Mouse (Mus musculus) midbrain, embryonic 15.5 days (tissue): ENCODE results near the gene Cwc25. TPM values are rescaled to one million over a fixed set of nuclear protein-coding genes. Genes with fewer than 3 reads are reported as not detected.

ENCODE experiments used
- ATAC-seq: fragments of 200-750 bp; cut with Nextera tagmentation; replicated peaks from 2 replicates; pipeline ENCODE4 v1.8.0; 2017; ENCODE audit warnings: moderate TSS enrichment
- H3K27ac ChIP-seq: fragments of 300-500 bp; sonication (generic); 2 replicates; pipeline ENCODE4 v1.5.1; 2015; ENCODE audit warnings: mild to moderate bottlenecking, inconsistent platforms
- H3K27me3 ChIP-seq: fragments of 300-500 bp; sonication (generic); replicated peaks from 2 replicates; pipeline ENCODE4 v1.6.1; 2015; ENCODE audit warnings: inconsistent platforms
- H3K36me3 ChIP-seq: fragments of 300-500 bp; sonication (generic); replicated peaks from 2 replicates; pipeline ENCODE4 v1.6.1; 2015; ENCODE audit warnings: inconsistent platforms
- H3K4me1 ChIP-seq: fragments of 300-500 bp; sonication (generic); 2 replicates; pipeline ENCODE4 v1.6.1; 2015; ENCODE audit warnings: inconsistent platforms
- H3K4me2 ChIP-seq: fragments of 300-500 bp; sonication (generic); 2 replicates; pipeline ENCODE4 v1.6.1; 2015; ENCODE audit warnings: inconsistent platforms, mild to moderate bottlenecking, moderate library complexity
- H3K4me3 ChIP-seq: fragments of 300-500 bp; sonication (generic); 2 replicates; pipeline ENCODE4 v1.5.1; 2015; ENCODE audit warnings: mild to moderate bottlenecking, inconsistent platforms
- H3K9ac ChIP-seq: fragments of 300-500 bp; sonication (generic); 2 replicates; pipeline ENCODE4 v1.6.1; 2015; ENCODE audit warnings: mild to moderate bottlenecking, inconsistent platforms
- H3K9me3 ChIP-seq: fragments of 300-500 bp; sonication (generic); 2 replicates; pipeline ENCODE4 v1.6.1; 2016; ENCODE audit warnings: inconsistent platforms
- WGBS: fragments of 180-500 bp; shearing (Covaris S2); methylation state at CpG from one replicate; pipeline ENCODE4 v1.1.7; 2015; ENCODE audit warnings: mixed read lengths; 5-methylcytosine and 5-hydroxymethylcytosine counted together
- polyA plus RNA-seq: library from polyadenylated mRNA; unstranded; fragments of >200 nt; fragmentation: Nextera tagmentation; extraction: Ambion mirVana; gene quantifications from 2 replicates; pipeline ENCODE4 v1.2.1, GENCODE M21; 2015

The Cwc25 gene
- polyA plus RNA-seq, 1 experiment from 2014 or later: 17.6 TPM

GRCm38 (mm10) chr11:97779968-97780701 lies 13.8 kb upstream of the Cwc25 start:
- H3K27ac ChIP-seq: no peak overlapping the region
- 80% methylated on average over 2 of the region's 2 CpGs for WGBS
- 0 out of 2 replicates have a peak overlapping the region, but pooled peaks have one; percentile 55 for H3K4me3 ChIP-seq
- H3K4me1 ChIP-seq: peaks cover 29% of the 10 kb centered on the region
- H3K9me3 ChIP-seq: no peaks in the 10 kb centered on the region
- ATAC-seq: no peak
- no peaks in the 10 kb centered on the region for H3K27me3 ChIP-seq
- H3K4me2 ChIP-seq: peak overlapping the region; percentile 64
- peaks cover 39% of the 10 kb centered on the region for H3K36me3 ChIP-seq
- H3K9ac ChIP-seq: peak overlapping the region; percentile 13; the same call in 1 of the 2 replicates

GRCm38 (mm10) chr11:97778918-97779317 lies 12.6 kb upstream of the Cwc25 start:
- Histone ChIP-seq H3K4me3 (no peak overlapping the region), H3K27me3 (no peaks in the 10 kb centered on the region), H3K27ac (no peak overlapping the region), H3K9me3 (no peaks in the 10 kb centered on the region), H3K4me1 (peaks cover 29% of the 10 kb centered on the region), H3K9ac (no peak overlapping the region), H3K4me2 (no peak overlapping the region), H3K36me3 (peaks cover 39% of the 10 kb centered on the region)
- ATAC-seq: no peak
- WGBS: 91% methylated on average over 1 of the region's 1 CpGs

DNA sequence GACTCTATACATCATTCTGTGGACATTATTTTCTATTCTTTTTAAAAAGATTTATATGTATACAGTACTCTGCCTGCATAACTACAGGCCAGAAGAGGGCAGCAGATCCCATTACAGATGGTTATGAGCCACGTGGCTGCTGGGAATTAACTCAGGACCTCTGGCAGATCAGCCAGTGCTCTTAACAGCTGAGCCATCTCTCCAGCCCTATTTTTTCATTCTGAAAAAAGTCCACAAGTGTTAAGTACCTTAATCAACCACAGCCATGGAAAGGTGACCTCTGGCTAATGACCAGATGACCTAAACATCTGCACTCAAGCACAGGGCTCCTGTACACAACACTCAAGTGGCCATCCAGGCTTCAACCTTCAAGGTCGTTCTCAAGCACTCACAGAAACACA lies 10.8 kb upstream of the Cwc25 start:
- no peak for ATAC-seq
- Histone ChIP-seq H3K36me3 (peaks cover 39% of the 10 kb centered on the region), H3K9me3 (no peaks in the 10 kb centered on the region), H3K4me3 (no peak overlapping the region), H3K4me2 (no peak overlapping the region), H3K27ac (no peak overlapping the region), H3K9ac (no peak overlapping the region), H3K27me3 (no peaks in the 10 kb centered on the region), H3K4me1 (peaks cover 22% of the 10 kb centered on the region)
- 52% methylated on average over 2 of the region's 2 CpGs for WGBS

GRCm38 (mm10) chr11:97776497-97777128 lies 10.3 kb upstream of the Cwc25 start:
- H3K27me3 ChIP-seq: no peaks in the 10 kb centered on the region
- H3K4me2 ChIP-seq: no peak overlapping the region
- WGBS: 57% methylated on average over 5 of the region's 5 CpGs
- H3K4me3 ChIP-seq: no peak overlapping the region
- peaks cover 39% of the 10 kb centered on the region for H3K36me3 ChIP-seq
- no peak overlapping the region for H3K9ac ChIP-seq
- ATAC-seq: no peak
- H3K27ac ChIP-seq: no peak overlapping the region
- peaks cover 22% of the 10 kb centered on the region for H3K4me1 ChIP-seq
- H3K9me3 ChIP-seq: no peaks in the 10 kb centered on the region

GRCm38 (mm10) chr11:97775808-97776496 lies 9.6 kb upstream of the Cwc25 start, which contains the start of gene 1700001P01Rik:
1700001P01Rik (minus strand) TSS chr11:97775918.
- ATAC-seq: no peak
- Histone ChIP-seq H3K27me3 (no peaks in the 10 kb centered on the region), H3K4me1 (peaks cover 17% of the 10 kb centered on the region), H3K9me3 (no peaks in the 10 kb centered on the region), H3K9ac (no peak within 1 kb of the TSS), H3K4me2 (no peak within 1 kb of the TSS), H3K4me3 (no peak within 1 kb of the TSS), H3K36me3 (peaks cover 39% of the 10 kb centered on the region), H3K27ac (no peak within 1 kb of the TSS)
- 41% methylated on average over 17 of the region's 17 CpGs for WGBS

- Histone ChIP-seq H3K27ac (no peak overlapping the region), H3K9ac (no peak overlapping the region), H3K4me2 (no peak overlapping the region), H3K4me1 (peaks cover 9% of the 10 kb centered on the region), H3K36me3 (peaks cover 31% of the 10 kb centered on the region), H3K9me3 (no peaks in the 10 kb centered on the region), H3K27me3 (no peaks in the 10 kb centered on the region), H3K4me3 (no peak overlapping the region)
- WGBS: 78% methylated on average over 13 of the region's 13 CpGs
- no peak for ATAC-seq
These were observed 8.8 kb upstream of the Cwc25 start for GRCm38 (mm10) chr11:97775186-97775585.

DNA sequence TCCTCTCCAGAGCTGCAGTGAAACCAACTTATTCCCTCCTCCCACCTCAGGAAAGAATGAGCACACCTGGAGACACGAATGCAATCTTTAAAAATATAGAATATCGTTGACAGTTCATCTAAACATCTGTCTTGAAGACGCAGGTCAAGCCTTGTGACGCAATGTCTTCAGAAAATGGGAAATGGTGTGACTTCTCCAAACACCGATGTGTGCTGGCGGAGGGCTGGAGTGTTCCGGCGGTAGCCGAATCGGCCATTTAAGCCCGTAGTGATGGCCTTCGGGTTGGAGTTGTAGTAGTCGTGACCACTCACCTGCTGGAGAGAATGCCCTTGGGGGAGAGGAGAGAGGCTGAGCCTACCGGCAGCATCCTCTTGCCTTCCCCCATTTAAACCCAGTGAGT lies 5.1 kb upstream of the Cwc25 start:
- Histone ChIP-seq H3K27me3 (no peaks in the 10 kb centered on the region), H3K9me3 (no peaks in the 10 kb centered on the region), H3K4me1 (peaks cover 4% of the 10 kb centered on the region; the same call in 1 of the 2 replicates), H3K27ac (no peak overlapping the region), H3K36me3 (no peaks in the 10 kb centered on the region), H3K4me3 (no peak overlapping the region), H3K4me2 (no peak overlapping the region), H3K9ac (no peak overlapping the region)
- WGBS: 86% methylated on average over 14 of the region's 14 CpGs
- no peak for ATAC-seq

DNA sequence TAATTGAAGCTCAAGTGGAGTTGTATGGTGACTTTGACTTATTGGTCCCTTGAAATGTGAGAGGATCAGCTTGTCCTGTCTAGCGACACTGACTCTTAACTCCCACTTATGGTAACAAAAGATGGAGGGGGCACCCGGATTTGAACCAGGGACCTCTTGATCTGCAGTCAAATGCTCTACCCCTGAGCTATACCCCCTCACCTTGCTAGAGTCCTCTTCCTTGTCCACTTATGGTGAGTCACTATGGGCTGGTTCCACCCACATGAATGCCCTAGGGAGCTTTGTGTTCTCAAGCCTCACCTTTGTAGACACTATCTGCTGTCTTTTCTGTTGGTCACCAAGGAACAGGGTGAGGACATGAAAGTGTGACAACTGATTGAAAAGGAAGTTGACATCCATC lies 3.3 kb upstream of the Cwc25 start:
- Histone ChIP-seq H3K27ac (no peak overlapping the region), H3K4me1 (peaks cover 17% of the 10 kb centered on the region), H3K9me3 (no peaks in the 10 kb centered on the region), H3K4me3 (no peak overlapping the region), H3K9ac (no peak overlapping the region), H3K36me3 (no peaks in the 10 kb centered on the region), H3K27me3 (no peaks in the 10 kb centered on the region), H3K4me2 (no peak overlapping the region)
- 40% methylated on average over 2 of the region's 2 CpGs for WGBS
- no peak for ATAC-seq

DNA sequence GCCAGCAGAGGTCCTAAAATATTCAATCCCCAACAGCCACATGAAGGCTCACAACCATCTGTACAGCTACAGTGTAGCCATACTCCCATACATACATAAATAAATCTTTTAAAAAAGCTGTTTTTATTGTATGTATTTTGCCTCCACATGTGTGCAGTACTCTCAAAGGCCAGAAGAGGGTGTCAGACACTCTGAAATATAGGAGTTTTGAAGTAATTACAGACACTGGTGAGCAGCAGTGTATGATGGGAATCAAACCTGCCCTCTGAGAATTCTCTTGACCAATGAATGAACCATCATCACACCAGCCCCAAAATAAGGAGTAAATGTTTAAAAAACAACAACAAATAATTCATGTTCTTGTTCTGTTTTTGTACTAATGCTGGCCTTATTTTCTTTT lies 4.7 kb downstream of the Cwc25 start:
- H3K9me3 ChIP-seq: no peaks in the 10 kb centered on the region
- no peak overlapping the region for H3K4me3 ChIP-seq
- peaks cover 19% of the 10 kb centered on the region for H3K4me1 ChIP-seq
- H3K9ac ChIP-seq: no peak overlapping the region
- no peak overlapping the region for H3K4me2 ChIP-seq
- no peak overlapping the region for H3K27ac ChIP-seq
- no peaks in the 10 kb centered on the region for H3K27me3 ChIP-seq
- peaks cover 29% of the 10 kb centered on the region for H3K36me3 ChIP-seq
- no peak for ATAC-seq

- H3K9me3 ChIP-seq: no peaks in the 10 kb centered on the region
- no peak overlapping the region for H3K27ac ChIP-seq
- no peak overlapping the region for H3K4me3 ChIP-seq
- H3K4me1 ChIP-seq: no peaks in the 10 kb centered on the region
- no peak overlapping the region for H3K9ac ChIP-seq
- 89% methylated on average over 6 of the region's 6 CpGs for WGBS
- no peak overlapping the region for H3K4me2 ChIP-seq
- peaks cover 39% of the 10 kb centered on the region for H3K36me3 ChIP-seq
- no peak for ATAC-seq
- no peaks in the 10 kb centered on the region for H3K27me3 ChIP-seq
These were observed 7.4 kb downstream of the Cwc25 start for GRCm38 (mm10) chr11:97758942-97759341.

GRCm38 (mm10) chr11:97758125-97758524 lies 8.2 kb downstream of the Cwc25 start:
- 94% methylated on average over 1 of the region's 1 CpGs for WGBS
- Histone ChIP-seq H3K27me3 (no peaks in the 10 kb centered on the region), H3K4me2 (no peak overlapping the region), H3K9me3 (no peaks in the 10 kb centered on the region), H3K9ac (no peak overlapping the region), H3K4me1 (no peaks in the 10 kb centered on the region), H3K4me3 (no peak overlapping the region), H3K27ac (no peak overlapping the region), H3K36me3 (peaks cover 42% of the 10 kb centered on the region)
- no peak for ATAC-seq

- Histone ChIP-seq H3K9ac (no peak overlapping the region), H3K9me3 (no peaks in the 10 kb centered on the region), H3K27me3 (no peaks in the 10 kb centered on the region), H3K36me3 (peaks cover 56% of the 10 kb centered on the region), H3K27ac (no peak overlapping the region), H3K4me3 (no peak overlapping the region), H3K4me1 (no peaks in the 10 kb centered on the region), H3K4me2 (no peak overlapping the region)
- ATAC-seq: no peak
- WGBS: 91% methylated on average over 8 of the region's 8 CpGs
These were observed 13.1 kb downstream of the Cwc25 start for GRCm38 (mm10) chr11:97753277-97753676.
